ENCODE assay signal across 9 mouse cellular contexts in the genomic region with DNA sequence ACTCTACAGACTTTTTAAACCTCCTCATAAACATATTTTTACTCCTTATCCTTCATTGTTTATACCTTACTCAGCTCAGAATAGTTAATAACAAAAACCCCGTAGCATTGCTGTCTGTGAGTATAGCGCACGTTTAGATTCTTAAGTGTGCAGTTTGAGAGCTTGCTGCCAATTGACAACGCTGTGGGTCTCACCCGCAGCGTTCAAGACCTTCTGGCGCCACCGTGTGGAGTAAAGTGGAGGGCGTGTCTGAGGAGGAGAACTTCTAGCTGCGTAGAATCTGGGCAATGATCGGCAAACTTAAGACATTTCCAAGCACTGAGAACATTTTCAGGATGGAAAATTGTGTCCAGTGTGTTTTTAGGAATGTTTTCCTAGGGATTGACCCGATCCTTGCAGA.
DNase-seq lines count a peak whose midpoint lies in the region; ATAC-seq and TF ChIP-seq lines count a peak whose summit lies in the region.
"Had no signal": no experiment of that assay in that cellular context is flagged by ENCODE, and none has a peak within 500 bp of the region (broad histone marks: within the 10 kb centered on the region; RNA-seq: fewer than 3 reads in every experiment).

No protein-coding gene starts in this region.

- H3K4me2 ChIP-seq in kidney, postnatal 0 days (ENCODE audit: low read length), result no peak overlapping the region
- no peak overlapping the region for H3K4me2 ChIP-seq in liver, embryonic 13.5 days
- no peak overlapping the region for H3K4me2 ChIP-seq in neural tube, embryonic 13.5 days
- H3K4me2 ChIP-seq in stomach, postnatal 0 days (replicated peaks; ENCODE audit: low read depth), result no peak overlapping the region
- H3K4me2 ChIP-seq: embryonic facial prominence, embryonic 13.5 days had no signal

- peak; percentile 90 for TF ChIP-seq CTCF in cortical plate, adult 2 months (IDR thresholded peaks at IDR 0.05; ENCODE audit: extremely low read depth, insufficient read depth, low read length)
- peak; percentile 94 for TF ChIP-seq CTCF in kidney, postnatal 0 days (IDR thresholded peaks at IDR 0.05; ENCODE audit: low read depth)
- peak; percentile 97 for TF ChIP-seq CTCF in stomach, postnatal 0 days (IDR thresholded peaks at IDR 0.05; ENCODE audit: low read depth)

- TF ChIP-seq POLR2A in cortical plate, adult 2 months (IDR thresholded peaks at IDR 0.05; ENCODE audit: extremely low read depth, insufficient read depth, low read length), result no peak

- no peaks in the 10 kb centered on the region for H3K9me3 ChIP-seq in kidney, postnatal 0 days (replicated peaks; ENCODE audit: low read length)
- no peaks in the 10 kb centered on the region for H3K9me3 ChIP-seq in liver, embryonic 13.5 days (replicated peaks)
- no peaks in the 10 kb centered on the region for H3K9me3 ChIP-seq in neural tube, embryonic 13.5 days
- H3K9me3 ChIP-seq in stomach, postnatal 0 days (ENCODE audit: control insufficient read depth, low read length), result no peaks in the 10 kb centered on the region
- H3K9me3 ChIP-seq: embryonic facial prominence, embryonic 13.5 days had no signal

- 0 out of 2 replicates have a peak, but pooled peaks have one; percentile 61 for ATAC-seq in kidney, postnatal 0 days (replicated peaks; ENCODE audit: low FRiP score, low read depth)
- no peak for ATAC-seq in liver, embryonic 13.5 days (ENCODE audit: low read depth)
- ATAC-seq in neural tube, embryonic 13.5 days (ENCODE audit: low read depth), result peak; percentile 69; the same call in 1 of the 2 replicates
- ATAC-seq in stomach, postnatal 0 days (ENCODE audit: low FRiP score, low TSS enrichment), result peak; percentile 82

- no peak overlapping the region for H3K9ac ChIP-seq in kidney, postnatal 0 days (ENCODE audit: low read depth, low read length)
- no peak overlapping the region for H3K9ac ChIP-seq in liver, embryonic 13.5 days
- no peak overlapping the region for H3K9ac ChIP-seq in neural tube, embryonic 13.5 days
- no peak overlapping the region for H3K9ac ChIP-seq in stomach, postnatal 0 days (ENCODE audit: low read length)
- H3K9ac ChIP-seq: embryonic facial prominence, embryonic 13.5 days had no signal

- no peaks in the 10 kb centered on the region for H3K36me3 ChIP-seq in kidney, postnatal 0 days (ENCODE audit: insufficient read depth, low read length)
- no peaks in the 10 kb centered on the region for H3K36me3 ChIP-seq in liver, embryonic 13.5 days
- H3K36me3 ChIP-seq in neural tube, embryonic 13.5 days, result peaks cover 8% of the 10 kb centered on the region; the same call in 1 of the 2 replicates
- H3K36me3 ChIP-seq in stomach, postnatal 0 days (ENCODE audit: control insufficient read depth, insufficient read depth, low read length), result no peaks in the 10 kb centered on the region
- H3K36me3 ChIP-seq: embryonic facial prominence, embryonic 13.5 days had no signal

- WGBS in kidney, postnatal 0 days, result 9% methylated on average over 12 of the region's 12 CpGs
- 10% methylated on average over 12 of the region's 12 CpGs for WGBS in liver, embryonic 13.5 days (ENCODE audit: insufficient replicate concordance)
- WGBS in neural tube, embryonic 13.5 days, result 14% methylated on average over 12 of the region's 12 CpGs
- 4% methylated on average over 12 of the region's 12 CpGs for WGBS in stomach, postnatal 0 days

- peak; percentile 86 for DNase-seq in 3T3-L1 (ENCODE audit: low read depth, low spot score)
- peak; percentile 88 for DNase-seq in adipocyte (ENCODE audit: low spot score)
- DNase-seq in gastrocnemius, postnatal 25 days, result peak; percentile 44
- peak; percentile 85 for DNase-seq in kidney, postnatal 0 days (ENCODE audit: low spot score)
- DNase-seq in liver, embryonic 13.5 days, result peak; percentile 21
- peak; percentile 89 for DNase-seq in stomach, postnatal 0 days (ENCODE audit: low spot score)

- no peaks in the 10 kb centered on the region for H3K27me3 ChIP-seq in kidney, postnatal 0 days (ENCODE audit: insufficient read depth, low read length)
- H3K27me3 ChIP-seq in liver, embryonic 13.5 days, result no peaks in the 10 kb centered on the region
- peaks cover 3% of the 10 kb centered on the region; the same call in 1 of the 2 replicates for H3K27me3 ChIP-seq in neural tube, embryonic 13.5 days
- H3K27me3 ChIP-seq in stomach, postnatal 0 days (ENCODE audit: control insufficient read depth, insufficient read depth, low read length), result no peaks in the 10 kb centered on the region

- 0 out of 2 replicates have a peak, but pooled peaks cover 2% of the 10 kb centered on the region for H3K4me1 ChIP-seq in cortical plate, adult 2 months (ENCODE audit: control insufficient read depth, insufficient read depth, low read length)
- no peaks in the 10 kb centered on the region for H3K4me1 ChIP-seq in kidney, postnatal 0 days (replicated peaks; ENCODE audit: insufficient read depth, low read length)
- no peaks in the 10 kb centered on the region for H3K4me1 ChIP-seq in liver, embryonic 13.5 days (replicated peaks)
- no peaks in the 10 kb centered on the region for H3K4me1 ChIP-seq in neural tube, embryonic 13.5 days (replicated peaks)
- H3K4me1 ChIP-seq in stomach, postnatal 0 days (replicated peaks; ENCODE audit: control insufficient read depth, insufficient read depth), result no peaks in the 10 kb centered on the region
- H3K4me1 ChIP-seq: embryonic facial prominence, embryonic 13.5 days had no signal

- H3K27ac ChIP-seq in cortical plate, adult 2 months (ENCODE audit: insufficient read depth, low read length), result no peak overlapping the region
- no peak overlapping the region for H3K27ac ChIP-seq in kidney, postnatal 0 days
- no peak overlapping the region for H3K27ac ChIP-seq in liver, embryonic 13.5 days
- no peak overlapping the region for H3K27ac ChIP-seq in neural tube, embryonic 13.5 days (replicated peaks)
- H3K27ac ChIP-seq in stomach, postnatal 0 days (replicated peaks), result no peak overlapping the region
- H3K27ac ChIP-seq: embryonic facial prominence, embryonic 13.5 days had no signal

- no peak for TF ChIP-seq EP300 in stomach, postnatal 0 days (optimal IDR thresholded peaks at IDR 0.05)

- no peak overlapping the region for H3K4me3 ChIP-seq in cortical plate, adult 2 months (ENCODE audit: insufficient read depth, low read length)
- no peak overlapping the region for H3K4me3 ChIP-seq in kidney, postnatal 0 days (replicated peaks; ENCODE audit: low read depth, low read length)
- H3K4me3 ChIP-seq in liver, embryonic 13.5 days (replicated peaks), result no peak overlapping the region
- H3K4me3 ChIP-seq in neural tube, embryonic 13.5 days, result no peak overlapping the region
- no peak overlapping the region for H3K4me3 ChIP-seq in stomach, postnatal 0 days (ENCODE audit: low read depth, low read length)
- H3K4me3 ChIP-seq: embryonic facial prominence, embryonic 13.5 days had no signal

Comparison
In these comparisons a context has a peak if more than half of its experiments do, and no peak if none do; other contexts are left out.
1. DNase-seq: peak in every context shown above with its lines; median percentile 89 in stomach, postnatal 0 days; 88 in adipocyte; 86 in 3T3-L1; 85 in kidney, postnatal 0 days; 44 in gastrocnemius, postnatal 25 days; 21 in liver, embryonic 13.5 days.